Mouse (Mus musculus): ENCODE data around the gene Phpt1.
A peak's percentile ranks its signal among the peaks of the same experiment; 100 is the strongest.
"Not testable (repeated sequence)": the region's sequence is repeated elsewhere in the genome, so short reads cannot be mapped to it uniquely, and the experiment has no call there.

The Phpt1 gene

GRCm38 (mm10) chr2:25557221-25557963 is 17.6 kb downstream of the Phpt1 start, which contains the start of gene Edf1:
Edf1 (plus strand) TSS chr2:25557847.
- DNase-seq, result peak; percentile 95

- DNase-seq, result no peak
Observed at GRCm38 (mm10) chr2:25556296-25556695, 18.7 kb downstream of the Phpt1 start.

- DNase-seq, result not testable (repeated sequence)
Observed at GRCm38 (mm10) chr2:25555479-25555878, 19.5 kb downstream of the Phpt1 start.

GRCm38 (mm10) chr2:25553171-25553786 is 21.7 kb downstream of the Phpt1 start:
- not testable (repeated sequence) for DNase-seq

GRCm38 (mm10) chr2:25551186-25551585 is 23.8 kb downstream of the Phpt1 start:
- DNase-seq, result peak; percentile 83

GRCm38 (mm10) chr2:25549021-25549991 is 25.7 kb downstream of the Phpt1 start:
- no peak for DNase-seq

- peak; percentile 99 for DNase-seq
Observed at GRCm38 (mm10) chr2:25546811-25547491, 28.1 kb downstream of the Phpt1 start, which contains the start of gene Traf2. Traf2 (minus strand) TSS chr2:25546940.

- no peak for DNase-seq
Observed at GRCm38 (mm10) chr2:25545996-25546810, 28.8 kb downstream of the Phpt1 start.

GRCm38 (mm10) chr2:25541644-25542367 is 33.2 kb downstream of the Phpt1 start:
- DNase-seq, result no peak

GRCm38 (mm10) chr2:25540541-25540948 is 34.5 kb downstream of the Phpt1 start:
- peak; percentile 66 for DNase-seq

- no peak for DNase-seq
Observed at GRCm38 (mm10) chr2:25536531-25536930, 38.5 kb downstream of the Phpt1 start.

- no peak for DNase-seq
Observed at GRCm38 (mm10) chr2:25534866-25535182, 40.2 kb downstream of the Phpt1 start.

- DNase-seq, result peak; percentile 87
Observed at GRCm38 (mm10) chr2:25534178-25534865, 40.7 kb downstream of the Phpt1 start.

GRCm38 (mm10) chr2:25533707-25534106 is 41.3 kb downstream of the Phpt1 start:
- no peak for DNase-seq

- DNase-seq, result no peak
Observed at GRCm38 (mm10) chr2:25526510-25527302, 48.3 kb downstream of the Phpt1 start.
